Mouse (Mus musculus): ENCODE results near the gene Ntf5. TPM values are rescaled to one million over a fixed set of nuclear protein-coding genes. Genes with fewer than 3 reads are reported as not detected.
A peak's percentile ranks its signal among the peaks of the same experiment; 100 is the strongest.
"Not testable (repeated sequence)": the region's sequence is repeated elsewhere in the genome, so short reads cannot be mapped to it uniquely, and the experiment has no call there.

Gene Ntf5
- polyA plus RNA-seq, 1 experiment from 2014 or later = 2.0 TPM

DNA sequence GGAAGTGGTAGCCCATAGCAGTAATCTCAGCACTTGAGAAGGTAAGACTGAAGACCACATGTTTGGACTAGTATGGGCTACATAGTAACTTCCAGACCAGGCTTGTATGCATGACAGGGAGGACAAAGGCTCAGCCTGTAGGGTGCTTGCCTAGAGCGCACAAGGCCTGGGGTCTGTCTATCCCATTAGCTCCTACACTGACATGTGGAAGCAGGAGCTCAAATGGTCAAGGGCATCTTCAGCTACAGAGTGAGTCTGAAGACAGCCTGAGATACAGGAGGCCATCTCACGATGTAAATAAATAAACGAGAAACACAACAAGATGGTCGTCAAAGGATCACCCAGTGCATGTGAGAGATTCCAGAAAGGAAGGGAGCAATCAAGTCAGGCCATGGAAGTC, 48.8 kb downstream of the Ntf5 start:
- H3K9ac ChIP-seq (ENCODE audit: low read depth, low read length) = no peak overlapping the region
- H3K27me3 ChIP-seq (replicated peaks; ENCODE audit: control insufficient read depth, insufficient read depth, low read length) = no peaks in the 10 kb centered on the region
- H3K4me1 ChIP-seq (replicated peaks; ENCODE audit: control insufficient read depth, insufficient read depth, low read length) = 0 out of 2 replicates have a peak, but pooled peaks cover 14% of the 10 kb centered on the region
- H3K27ac ChIP-seq (ENCODE audit: low read depth, low read length) = peak overlapping the region; percentile 94; the same call in 1 of the 2 replicates
- peaks cover 37% of the 10 kb centered on the region for H3K36me3 ChIP-seq (ENCODE audit: control insufficient read depth, insufficient read depth)
- no peak for TF ChIP-seq CTCF (IDR thresholded peaks at IDR 0.05; ENCODE audit: low read depth)
- H3K4me2 ChIP-seq (replicated peaks; ENCODE audit: low read depth) = no peak overlapping the region
- no peak for ATAC-seq
- H3K9me3 ChIP-seq (ENCODE audit: control insufficient read depth) = no peaks in the 10 kb centered on the region
- no peak overlapping the region for H3K4me3 ChIP-seq (ENCODE audit: low read depth, low read length)
- WGBS = 86% methylated on average over 4 of the region's 4 CpGs

- TF ChIP-seq CTCF (IDR thresholded peaks at IDR 0.05; ENCODE audit: low read depth) = peak; percentile 43; the same call in 1 of the 2 replicates
- Histone ChIP-seq H3K4me1 (replicated peaks; ENCODE audit: control insufficient read depth, insufficient read depth, low read length) (0 out of 2 replicates have a peak, but pooled peaks cover 14% of the 10 kb centered on the region), H3K36me3 (ENCODE audit: control insufficient read depth, insufficient read depth) (peaks cover 32% of the 10 kb centered on the region)
- H3K4me3 ChIP-seq (ENCODE audit: low read depth, low read length); H3K9me3 ChIP-seq (ENCODE audit: control insufficient read depth); H3K27ac ChIP-seq (ENCODE audit: low read depth, low read length); H3K4me2 ChIP-seq (replicated peaks; ENCODE audit: low read depth); H3K9ac ChIP-seq (ENCODE audit: low read depth, low read length); H3K27me3 ChIP-seq (replicated peaks; ENCODE audit: control insufficient read depth, insufficient read depth, low read length); ATAC-seq: not testable (repeated sequence)
- WGBS = 73% methylated on average over 4 of the region's 4 CpGs
Measured at GRCm38 (mm10) chr7:45462868-45463267, 49.4 kb downstream of the Ntf5 start.

DNA sequence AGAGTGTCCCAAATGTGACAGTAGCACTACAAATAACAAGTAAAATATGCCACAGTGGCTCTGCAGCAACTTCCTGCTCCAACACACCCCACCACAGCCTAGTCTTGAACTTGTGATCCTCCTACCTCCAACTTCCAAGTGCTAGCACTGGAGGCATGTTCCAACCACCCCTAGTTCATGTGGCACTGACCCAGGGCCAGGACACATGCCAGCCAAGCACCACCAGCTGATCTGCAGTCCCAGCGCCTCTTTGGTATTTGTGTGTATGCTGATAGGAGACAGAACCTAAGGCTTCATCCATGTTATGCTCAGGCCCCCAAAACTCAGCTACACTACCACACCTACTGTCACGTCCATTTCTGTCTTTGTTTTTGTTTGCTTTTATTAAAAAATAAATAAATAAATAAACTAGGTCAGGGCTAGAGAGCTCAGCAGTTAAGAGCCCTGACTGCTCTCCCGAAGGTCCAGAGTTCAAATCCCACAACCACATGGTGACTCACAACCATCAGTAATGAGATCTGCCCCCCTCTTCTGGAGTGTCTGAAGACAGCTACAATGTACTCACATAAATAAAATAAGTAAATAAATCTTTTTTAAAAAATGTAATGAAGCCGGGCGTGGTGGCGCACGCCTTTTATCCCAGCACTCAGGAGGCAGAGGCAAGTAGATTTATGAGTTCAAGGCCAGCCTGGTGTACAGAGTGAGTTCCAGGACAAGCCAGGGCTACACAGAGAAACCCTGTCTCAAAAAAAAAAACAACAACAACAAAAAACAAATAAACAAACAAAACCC, 50.7 kb downstream of the Ntf5 start:
- H3K4me2 ChIP-seq (replicated peaks; ENCODE audit: low read depth) = no peak overlapping the region
- no peak overlapping the region for H3K4me3 ChIP-seq (ENCODE audit: low read depth, low read length)
- H3K9me3 ChIP-seq (ENCODE audit: control insufficient read depth) = no peaks in the 10 kb centered on the region
- 0 out of 2 replicates have a peak, but pooled peaks cover 14% of the 10 kb centered on the region for H3K4me1 ChIP-seq (replicated peaks; ENCODE audit: control insufficient read depth, insufficient read depth, low read length)
- no peak overlapping the region for H3K27ac ChIP-seq (ENCODE audit: low read depth, low read length)
- H3K36me3 ChIP-seq (ENCODE audit: control insufficient read depth, insufficient read depth) = peaks cover 21% of the 10 kb centered on the region
- TF ChIP-seq CTCF (IDR thresholded peaks at IDR 0.05; ENCODE audit: low read depth) = no peak
- no peaks in the 10 kb centered on the region for H3K27me3 ChIP-seq (replicated peaks; ENCODE audit: control insufficient read depth, insufficient read depth, low read length)
- WGBS = 90% methylated on average over 7 of the region's 7 CpGs
- ATAC-seq = no peak
- no peak overlapping the region for H3K9ac ChIP-seq (ENCODE audit: low read depth, low read length)

- ATAC-seq = no peak
- peak overlapping the region; percentile 93; the same call in 1 of the 2 replicates for H3K4me2 ChIP-seq (replicated peaks; ENCODE audit: low read depth)
Measured at GRCm38 (mm10) chr7:45465112-45465511, 51.6 kb downstream of the Ntf5 start.

DNA sequence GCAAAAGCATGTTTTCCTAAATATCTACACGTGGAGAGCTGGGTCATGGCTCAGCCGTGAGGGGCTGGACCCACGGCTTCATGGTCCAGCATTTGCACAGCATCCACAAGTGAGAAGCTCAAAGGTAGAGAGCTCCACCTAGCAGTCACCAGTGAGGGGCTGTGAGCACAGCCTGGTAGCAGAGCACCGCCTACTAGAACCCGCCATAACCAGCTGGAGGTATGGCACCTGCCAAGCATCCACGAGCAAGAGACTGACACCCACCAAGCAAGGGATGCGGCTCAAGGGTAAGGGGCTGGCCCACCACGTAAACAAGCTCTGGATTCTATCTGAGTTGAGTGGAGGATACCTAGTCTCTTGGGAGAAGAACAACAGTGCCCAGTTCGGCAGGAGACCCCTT, 52.1 kb downstream of the Ntf5 start:
- H3K4me3 ChIP-seq (ENCODE audit: low read depth, low read length) = peak overlapping the region; percentile 87
- WGBS = 71% methylated on average over 9 of the region's 9 CpGs
- TF ChIP-seq CTCF (IDR thresholded peaks at IDR 0.05; ENCODE audit: low read depth) = peak; percentile 58
- H3K27ac ChIP-seq (ENCODE audit: low read depth, low read length) = 0 out of 2 replicates have a peak overlapping the region, but pooled peaks have one; percentile 37
- peak overlapping the region; percentile 73 for H3K9ac ChIP-seq (ENCODE audit: low read depth, low read length)
- ATAC-seq = no peak
- H3K36me3 ChIP-seq (ENCODE audit: control insufficient read depth, insufficient read depth) = peaks cover 21% of the 10 kb centered on the region
- H3K4me1 ChIP-seq (replicated peaks; ENCODE audit: control insufficient read depth, insufficient read depth, low read length) = 0 out of 2 replicates have a peak, but pooled peaks cover 9% of the 10 kb centered on the region
- no peaks in the 10 kb centered on the region for H3K9me3 ChIP-seq (ENCODE audit: control insufficient read depth)
- H3K27me3 ChIP-seq (replicated peaks; ENCODE audit: control insufficient read depth, insufficient read depth, low read length) = no peaks in the 10 kb centered on the region
- H3K4me2 ChIP-seq (replicated peaks; ENCODE audit: low read depth) = peak overlapping the region; percentile 93

More at GRCm38 (mm10) chr7:45465112-45465511, 51.6 kb downstream of the Ntf5 start:
- Histone ChIP-seq H3K4me1 (replicated peaks; ENCODE audit: control insufficient read depth, insufficient read depth, low read length) (0 out of 2 replicates have a peak, but pooled peaks cover 13% of the 10 kb centered on the region), H3K4me3 (ENCODE audit: low read depth, low read length) (no peak overlapping the region), H3K9ac (ENCODE audit: low read depth, low read length) (no peak overlapping the region), H3K27me3 (replicated peaks; ENCODE audit: control insufficient read depth, insufficient read depth, low read length) (no peaks in the 10 kb centered on the region), H3K9me3 (ENCODE audit: control insufficient read depth) (no peaks in the 10 kb centered on the region), H3K27ac (ENCODE audit: low read depth, low read length) (no peak overlapping the region), H3K36me3 (ENCODE audit: control insufficient read depth, insufficient read depth) (peaks cover 21% of the 10 kb centered on the region)
- WGBS = 88% methylated on average over 12 of the region's 12 CpGs
- TF ChIP-seq CTCF (IDR thresholded peaks at IDR 0.05; ENCODE audit: low read depth) = no peak

- Histone ChIP-seq H3K9ac (ENCODE audit: low read depth, low read length) (peak within 1 kb of the TSS; percentile 73), H3K27ac (ENCODE audit: low read depth, low read length) (peak within 1 kb of the TSS; percentile 37), H3K36me3 (ENCODE audit: control insufficient read depth, insufficient read depth) (peaks cover 21% of the 10 kb centered on the region), H3K27me3 (replicated peaks; ENCODE audit: control insufficient read depth, insufficient read depth, low read length) (no peaks in the 10 kb centered on the region), H3K9me3 (ENCODE audit: control insufficient read depth) (no peaks in the 10 kb centered on the region), H3K4me2 (replicated peaks; ENCODE audit: low read depth) (peak within 1 kb of the TSS; percentile 93), H3K4me3 (ENCODE audit: low read depth, low read length) (peak within 1 kb of the TSS; percentile 87), H3K4me1 (replicated peaks; ENCODE audit: control insufficient read depth, insufficient read depth, low read length) (0 out of 2 replicates have a peak, but pooled peaks cover 8% of the 10 kb centered on the region)
- peak; percentile 73 for ATAC-seq
- 0 out of 2 replicates have a peak, but pooled peaks have one; percentile 12 for TF ChIP-seq CTCF (IDR thresholded peaks at IDR 0.05; ENCODE audit: low read depth)
- under 1% methylated on average over 58 of the region's 58 CpGs for WGBS
Measured at GRCm38 (mm10) chr7:45466283-45467089, 53.0 kb downstream of the Ntf5 start, which contains the start of gene Bax. Gene Bax, minus strand, starts transcription at chr7:45466898.

Small RNA genes within 50 kb of the gene (microRNA-seq; reads per million reads assigned to microRNA genes)
- gene Gm22133 = not detected

Other genes with a start within 250 kb of the Ntf5 start
- not detected in 2 replicates for gene Slc17a7, start 249.7 kb upstream of the Ntf5 start, polyA plus RNA-seq (2015; fragmentation: Nextera tagmentation; extraction: Ambion mirVana)
- not detected in 2 replicates for gene Gfy, start 234.1 kb upstream of the Ntf5 start, polyA plus RNA-seq (2015; fragmentation: Nextera tagmentation; extraction: Ambion mirVana)
- not detected in 2 replicates for gene Pth2, start 232.7 kb upstream of the Ntf5 start, polyA plus RNA-seq (2015; fragmentation: Nextera tagmentation; extraction: Ambion mirVana)
- gene Ccdc155, start 208.8 kb upstream of the Ntf5 start, polyA plus RNA-seq (2015; fragmentation: Nextera tagmentation; extraction: Ambion mirVana) = 0.07 TPM in 1 of 2 replicates, not detected in the other
- gene Dkkl1, start 201.5 kb upstream of the Ntf5 start, polyA plus RNA-seq (2015; fragmentation: Nextera tagmentation; extraction: Ambion mirVana) = 0.47 and 0.55 TPM in 2 replicates
- gene Tead2, start 197.9 kb upstream of the Ntf5 start, polyA plus RNA-seq (2015; fragmentation: Nextera tagmentation; extraction: Ambion mirVana) = 18.7 and 20.8 TPM in 2 replicates
- 1.6 and 2.3 TPM in 2 replicates for gene Cd37, start 174.6 kb upstream of the Ntf5 start, polyA plus RNA-seq (2015; fragmentation: Nextera tagmentation; extraction: Ambion mirVana)
- gene Slc6a16, start 172.6 kb upstream of the Ntf5 start, polyA plus RNA-seq (2015; fragmentation: Nextera tagmentation; extraction: Ambion mirVana) = not detected in 2 replicates
- not detected in 2 replicates for gene Slc6a21, start 136.2 kb upstream of the Ntf5 start, polyA plus RNA-seq (2015; fragmentation: Nextera tagmentation; extraction: Ambion mirVana)
- 49.4 and 55.1 TPM in 2 replicates for gene Trpm4, start 79.9 kb upstream of the Ntf5 start, polyA plus RNA-seq (2015; fragmentation: Nextera tagmentation; extraction: Ambion mirVana)
- gene Hrc, start 78.4 kb upstream of the Ntf5 start, polyA plus RNA-seq (2015; fragmentation: Nextera tagmentation; extraction: Ambion mirVana) = 0.76 and 0.88 TPM in 2 replicates
- gene Ppfia3, start 46.7 kb upstream of the Ntf5 start, polyA plus RNA-seq (2015; fragmentation: Nextera tagmentation; extraction: Ambion mirVana) = 24.5 and 24.8 TPM in 2 replicates
- 3.4 TPM in 2 replicates for gene Lin7b, start 43.1 kb upstream of the Ntf5 start, polyA plus RNA-seq (2015; fragmentation: Nextera tagmentation; extraction: Ambion mirVana)
- 81.3 and 85.5 TPM in 2 replicates for gene Snrnp70, start 18.0 kb upstream of the Ntf5 start, polyA plus RNA-seq (2015; fragmentation: Nextera tagmentation; extraction: Ambion mirVana)
- 0.07 and 0.08 TPM in 2 replicates for gene Kcna7, start 8.0 kb upstream of the Ntf5 start, polyA plus RNA-seq (2015; fragmentation: Nextera tagmentation; extraction: Ambion mirVana)
- not detected in 2 replicates for gene Lhb, start 7.1 kb downstream of the Ntf5 start, polyA plus RNA-seq (2015; fragmentation: Nextera tagmentation; extraction: Ambion mirVana)
- 10.4 and 10.6 TPM in 2 replicates for gene Gys1, start 21.1 kb downstream of the Ntf5 start, polyA plus RNA-seq (2015; fragmentation: Nextera tagmentation; extraction: Ambion mirVana)
- 35.6 and 38.6 TPM in 2 replicates for gene Ruvbl2, start 24.4 kb downstream of the Ntf5 start, polyA plus RNA-seq (2015; fragmentation: Nextera tagmentation; extraction: Ambion mirVana)
- gene Ftl1, start 46.2 kb downstream of the Ntf5 start, polyA plus RNA-seq (2015; fragmentation: Nextera tagmentation; extraction: Ambion mirVana) = 13,232 and 14,059 TPM in 2 replicates
- gene Bax, start 53.2 kb downstream of the Ntf5 start, polyA plus RNA-seq (2015; fragmentation: Nextera tagmentation; extraction: Ambion mirVana) = 173 and 180 TPM in 2 replicates
- gene Tulp2, start 68.2 kb downstream of the Ntf5 start, polyA plus RNA-seq (2015; fragmentation: Nextera tagmentation; extraction: Ambion mirVana) = 0.65 and 0.78 TPM in 2 replicates
- gene Gm45808, start 73.1 kb downstream of the Ntf5 start, polyA plus RNA-seq (2015; fragmentation: Nextera tagmentation; extraction: Ambion mirVana) = not detected in 2 replicates
- gene Dhdh, start 75.1 kb downstream of the Ntf5 start, polyA plus RNA-seq (2015; fragmentation: Nextera tagmentation; extraction: Ambion mirVana) = 1.1 and 1.2 TPM in 2 replicates
- 199 and 218 TPM in 2 replicates for gene Nucb1, start 96.7 kb downstream of the Ntf5 start, polyA plus RNA-seq (2015; fragmentation: Nextera tagmentation; extraction: Ambion mirVana)
- 7.4 and 9.0 TPM in 2 replicates for gene Ppp1r15a, start 112.6 kb downstream of the Ntf5 start, polyA plus RNA-seq (2015; fragmentation: Nextera tagmentation; extraction: Ambion mirVana)
- 0.80 and 1.6 TPM in 2 replicates for gene Plekha4, start 112.6 kb downstream of the Ntf5 start, polyA plus RNA-seq (2015; fragmentation: Nextera tagmentation; extraction: Ambion mirVana)
- 0.73 and 1.2 TPM in 2 replicates for gene Hsd17b14, start 141.2 kb downstream of the Ntf5 start, polyA plus RNA-seq (2015; fragmentation: Nextera tagmentation; extraction: Ambion mirVana)
- gene Bcat2, start 156.5 kb downstream of the Ntf5 start, polyA plus RNA-seq (2015; fragmentation: Nextera tagmentation; extraction: Ambion mirVana) = 17.7 and 18.6 TPM in 2 replicates
- not detected in 2 replicates for gene Fgf21, start 201.8 kb downstream of the Ntf5 start, polyA plus RNA-seq (2015; fragmentation: Nextera tagmentation; extraction: Ambion mirVana)
- 0.05 and 0.23 TPM in 2 replicates for gene Fut1, start 203.6 kb downstream of the Ntf5 start, polyA plus RNA-seq (2015; fragmentation: Nextera tagmentation; extraction: Ambion mirVana)
- gene Izumo1, start 208.1 kb downstream of the Ntf5 start, polyA plus RNA-seq (2015; fragmentation: Nextera tagmentation; extraction: Ambion mirVana) = 0.08 TPM in 2 replicates
- 5.7 and 6.1 TPM in 2 replicates for gene Rasip1, start 213.8 kb downstream of the Ntf5 start, polyA plus RNA-seq (2015; fragmentation: Nextera tagmentation; extraction: Ambion mirVana)
- 2.8 and 3.7 TPM in 2 replicates for gene Mamstr, start 226.3 kb downstream of the Ntf5 start, polyA plus RNA-seq (2015; fragmentation: Nextera tagmentation; extraction: Ambion mirVana)